ENCODE assay signal across 8 mouse cellular contexts in the genomic region with DNA sequence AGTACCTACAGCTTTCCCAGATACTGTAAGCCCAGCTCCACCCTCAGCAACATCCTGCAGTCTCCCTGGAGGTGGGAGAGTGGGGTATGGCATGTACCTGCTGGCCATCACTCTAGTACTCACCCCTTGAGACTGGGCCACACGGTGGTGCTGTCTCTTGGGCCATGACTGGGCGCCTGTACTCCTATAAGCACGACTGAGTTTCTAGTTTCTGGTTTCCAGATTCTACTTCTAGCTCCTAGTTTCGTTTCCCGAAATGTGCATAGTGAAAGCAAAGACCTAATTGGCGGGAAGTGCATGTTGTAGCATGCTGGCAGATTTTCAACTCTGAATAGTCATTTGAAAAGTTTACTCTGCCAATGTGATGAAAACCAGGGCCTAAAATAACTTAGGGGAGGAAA. TPM values are rescaled to one million over a fixed set of nuclear protein-coding genes. Genes with fewer than 3 reads are reported as not detected.
DNase-seq lines count a peak whose midpoint lies in the region; ATAC-seq and TF ChIP-seq lines count a peak whose summit lies in the region.

TSS of gene Phf11d (minus strand) at position 227 of the 401 bp plus-strand sequence.

- H3K4me1 ChIP-seq in liver, adult 2 months (ENCODE audit: control insufficient read depth, insufficient read depth, low read length): no peaks in the 10 kb centered on the region
- H3K4me1 ChIP-seq in liver, embryonic 12.5 days: no peaks in the 10 kb centered on the region
- no peaks in the 10 kb centered on the region for H3K4me1 ChIP-seq in hindbrain, embryonic 12.5 days

- peak; percentile 56 for DNase-seq in liver, adult 2 months (ENCODE audit: extremely low read depth, low read depth, low spot score)
- DNase-seq in adipocyte (ENCODE audit: low spot score): peak; percentile 64
- peak; percentile 85 to 91 for DNase-seq in heart, adult 9 months (ENCODE audit: low spot score in 2 of 2)
- peak in 1 of 2 experiments; percentile 13 for DNase-seq in layer of hippocampus, adult 2 months (ENCODE audit: low spot score in 2 of 2)
- peak; percentile 37 for DNase-seq in splenic B cell, adult 2 months (ENCODE audit: low read depth, low spot score)
- DNase-seq in cerebellum, postnatal 4 days (ENCODE audit: low spot score in 2 of 2): no peak

- H3K36me3 ChIP-seq in liver, adult 2 months (ENCODE audit: control insufficient read depth, insufficient read depth, low read length): no peaks in the 10 kb centered on the region
- H3K36me3 ChIP-seq in liver, embryonic 12.5 days: no peaks in the 10 kb centered on the region
- H3K36me3 ChIP-seq in splenic B cell, adult 2 months (ENCODE audit: control insufficient read depth, insufficient read depth, low read length, poor library complexity, severe bottlenecking): no peaks in the 10 kb centered on the region
- no peaks in the 10 kb centered on the region for H3K36me3 ChIP-seq in hindbrain, embryonic 12.5 days

- no peak for ATAC-seq in liver, embryonic 12.5 days
- no peak for ATAC-seq in hindbrain, embryonic 12.5 days (ENCODE audit: low FRiP score)

- H3K79me2 ChIP-seq in liver, adult 2 months (ENCODE audit: control insufficient read depth, insufficient read depth, low read length): no peaks in the 10 kb centered on the region

- WGBS in liver, adult 2 months: 62% methylated on average over 6 of the region's 6 CpGs
- 60% methylated on average over 6 of the region's 6 CpGs for WGBS in liver, embryonic 12.5 days (ENCODE audit: insufficient replicate concordance)
- 79% methylated on average over 6 of the region's 6 CpGs for WGBS in hindbrain, embryonic 12.5 days

- peak; percentile 40 for TF ChIP-seq CTCF in liver, adult 2 months (IDR thresholded peaks at IDR 0.05; ENCODE audit: low read depth, low read length)
- peak; percentile 45 for TF ChIP-seq CTCF in layer of hippocampus, adult 2 months (conservative IDR thresholded peaks at IDR 0.05)

- H3K27ac ChIP-seq in liver, adult 2 months (replicated peaks; ENCODE audit: insufficient read depth, low read depth, low read length): peak within 1 kb of the TSS; percentile 89
- H3K27ac ChIP-seq in liver, embryonic 12.5 days: no peak within 1 kb of the TSS
- peak within 1 kb of the TSS; percentile 28; the same call in 1 of the 2 replicates for H3K27ac ChIP-seq in layer of hippocampus, adult 2 months
- no peak within 1 kb of the TSS for H3K27ac ChIP-seq in hindbrain, embryonic 12.5 days

- H3K27me3 ChIP-seq in liver, adult 2 months (ENCODE audit: control insufficient read depth, insufficient read depth, low read length): no peaks in the 10 kb centered on the region
- H3K27me3 ChIP-seq in liver, embryonic 12.5 days (replicated peaks): no peaks in the 10 kb centered on the region
- no peaks in the 10 kb centered on the region for H3K27me3 ChIP-seq in splenic B cell, adult 2 months (ENCODE audit: control insufficient read depth, insufficient read depth, low read length, poor library complexity, severe bottlenecking)
- H3K27me3 ChIP-seq in hindbrain, embryonic 12.5 days: no peaks in the 10 kb centered on the region

- peaks cover 2% of the 10 kb centered on the region; the same call in 1 of the 2 replicates for H3K9me3 ChIP-seq in liver, embryonic 12.5 days (replicated peaks)
- peaks cover under 1% of the 10 kb centered on the region for H3K9me3 ChIP-seq in hindbrain, embryonic 12.5 days (replicated peaks)

- peak within 1 kb of the TSS; percentile 61 for H3K4me3 ChIP-seq in liver, adult 2 months (ENCODE audit: insufficient read depth, low read depth, low read length)
- no peak within 1 kb of the TSS for H3K4me3 ChIP-seq in liver, embryonic 12.5 days
- H3K4me3 ChIP-seq in layer of hippocampus, adult 2 months: peak within 1 kb of the TSS; percentile 27; the same call in 1 of the 2 replicates
- no peak within 1 kb of the TSS for H3K4me3 ChIP-seq in hindbrain, embryonic 12.5 days

- H3K9ac ChIP-seq in liver, adult 2 months (ENCODE audit: low read depth, low read length): peak within 1 kb of the TSS; percentile 73
- no peak within 1 kb of the TSS for H3K9ac ChIP-seq in liver, embryonic 12.5 days
- no peak within 1 kb of the TSS for H3K9ac ChIP-seq in hindbrain, embryonic 12.5 days

- no peak for TF ChIP-seq POLR2A in liver, adult 2 months (IDR thresholded peaks at IDR 0.05; ENCODE audit: extremely low read depth, insufficient read depth, low read length)

- H3K4me2 ChIP-seq in liver, embryonic 12.5 days: no peak within 1 kb of the TSS
- no peak within 1 kb of the TSS for H3K4me2 ChIP-seq in hindbrain, embryonic 12.5 days (replicated peaks)

RNA-seq across cellular contexts. Expression of gene Phf11d, which starts in this region (rescaled TPM):
- total RNA-seq in liver, adult 2 months (2014; rRNA removed): 2.6 and 4.4 TPM in 2 replicates
- 1.8 and 2.6 TPM in 2 replicates for polyA plus RNA-seq in liver, adult 2 months (2012; rRNA removed)
- 0.45 and 0.65 TPM in 2 replicates for polyA plus RNA-seq in liver, embryonic 12.5 days (2016; fragmentation: Nextera tagmentation; extraction: Ambion mirVana)
- total RNA-seq in layer of hippocampus, adult 2 months (2021): 1 to 10 TPM in 1 of 2 experiments, under 1 TPM in 1; 0.84 to 1.1 TPM
- polyA plus RNA-seq in hindbrain, embryonic 12.5 days (2016; fragmentation: Nextera tagmentation; extraction: Ambion mirVana): 0.53 and 0.61 TPM in 2 replicates

Comparison
In these comparisons a context has a peak if more than half of its experiments do, and no peak if none do; other contexts are left out.
1. H3K27ac ChIP-seq: peak in liver, adult 2 months (single experiment) and layer of hippocampus, adult 2 months (single experiment); none in liver, embryonic 12.5 days (single experiment) and hindbrain, embryonic 12.5 days (single experiment).
2. H3K4me3 ChIP-seq: peak in liver, adult 2 months (single experiment) and layer of hippocampus, adult 2 months (single experiment); none in liver, embryonic 12.5 days (single experiment) and hindbrain, embryonic 12.5 days (single experiment).
3. DNase-seq: peak in liver, adult 2 months (single experiment), adipocyte (single experiment), heart, adult 9 months (2 of 2) and splenic B cell, adult 2 months (single experiment); none in cerebellum, postnatal 4 days (0 of 2).